Mouse (Mus musculus) stomach, postnatal 0 days (tissue): ENCODE measurements around the gene Slc6a11. TPM values are rescaled to one million over a fixed set of nuclear protein-coding genes. Genes with fewer than 3 reads are reported as not detected.

ENCODE experiments used
- ATAC-seq: fragments of 200-750 bp; cut with Nextera tagmentation; 2 replicates; pipeline ENCODE4 v1.8.0; 2017; ENCODE audit not compliant: low FRiP score, low TSS enrichment
- DNase-seq: peaks from one replicate; pipeline ENCODE4 v3.0.0-alpha.2; 2016; ENCODE audit warnings: low spot score
- H3K27ac ChIP-seq: fragments of 300-500 bp; sonication (generic); replicated peaks from 2 replicates; pipeline ENCODE4 v1.5.1; 2014; ENCODE audit warnings: mild to moderate bottlenecking, control low read depth
- H3K27me3 ChIP-seq: fragments of 300-500 bp; sonication (generic); 2 replicates; pipeline ENCODE4 v1.6.1; 2014; ENCODE audit warnings: low read length; ENCODE audit not compliant: control insufficient read depth, insufficient read depth
- H3K36me3 ChIP-seq: fragments of 300-500 bp; sonication (generic); 2 replicates; pipeline ENCODE4 v1.6.1; 2014; ENCODE audit warnings: low read length, mixed read lengths; ENCODE audit not compliant: control insufficient read depth, insufficient read depth
- H3K4me1 ChIP-seq: fragments of 300-500 bp; sonication (generic); replicated peaks from 2 replicates; pipeline ENCODE4 v1.6.1; 2014; ENCODE audit warnings: antibody characterized with exemption; ENCODE audit not compliant: control insufficient read depth, insufficient read depth
- H3K4me2 ChIP-seq: fragments of 300-500 bp; sonication (generic); replicated peaks from 2 replicates; pipeline ENCODE4 v1.6.1; 2014; ENCODE audit warnings: low read depth, mild to moderate bottlenecking, control low read depth, moderate library complexity
- H3K4me3 ChIP-seq: fragments of 300-500 bp; sonication (generic); 2 replicates; pipeline ENCODE4 v1.5.1; 2014; ENCODE audit warnings: low read depth, low read length, control low read depth
- H3K9ac ChIP-seq: fragments of 300-500 bp; sonication (generic); 2 replicates; pipeline ENCODE4 v1.6.1; 2014; ENCODE audit warnings: mild to moderate bottlenecking, low read length, control low read depth, mixed read lengths
- H3K9me3 ChIP-seq: fragments of 300-500 bp; sonication (generic); 2 replicates; pipeline ENCODE4 v1.6.1; 2016; ENCODE audit warnings: low read length; ENCODE audit not compliant: control insufficient read depth
- CTCF ChIP-seq: IDR thresholded peaks from 2 replicates; pipeline ENCODE4 v1.5.1; 2016; ENCODE audit warnings: antibody characterized with exemption, low read depth, mild to moderate bottlenecking, moderate library complexity
- EP300 ChIP-seq: optimal IDR thresholded peaks from 2 replicates; pipeline ENCODE3; 2016; ENCODE audit warnings: antibody characterized with exemption
- WGBS: fragments of 180-500 bp; shearing (Covaris S2); extraction: QIAGEN DNeasy Blood & Tissue Kit; methylation state at CpG from one replicate; pipeline ENCODE4 v1.1.7; 2014; 5-methylcytosine and 5-hydroxymethylcytosine counted together
- polyA plus RNA-seq: library from polyadenylated mRNA; unstranded; fragments of >200 nt; fragmentation: Nextera tagmentation; extraction: Ambion mirVana; gene quantifications from 2 replicates; pipeline ENCODE4 v1.2.1, GENCODE M21; 2015

Gene Slc6a11
- polyA plus RNA-seq, 1 experiment from 2014 or later: 0.35 TPM

DNA sequence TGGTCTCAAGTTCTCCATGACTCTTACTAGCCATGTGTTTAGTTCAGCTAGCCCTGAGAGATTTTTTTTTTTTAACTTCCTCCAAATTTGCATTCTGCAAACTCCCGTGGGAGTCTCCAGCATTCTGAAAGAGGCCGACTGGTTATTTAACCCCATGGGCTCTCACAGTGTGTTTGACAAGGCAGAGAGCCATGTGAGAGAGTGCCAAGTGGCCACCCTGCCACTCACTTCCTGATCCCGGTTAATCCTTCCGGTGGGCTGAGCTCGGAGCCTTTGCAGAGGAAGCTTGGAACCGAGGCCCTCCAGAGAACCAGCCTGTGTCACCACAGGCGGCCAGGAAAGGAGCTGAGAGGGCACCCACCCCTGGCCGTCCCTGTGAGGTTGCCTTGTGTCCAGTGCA is 162.5 kb downstream of the Slc6a11 start:
- Histone ChIP-seq H3K4me1 (no peaks in the 10 kb centered on the region), H3K27me3 (no peaks in the 10 kb centered on the region), H3K9ac (no peak overlapping the region), H3K4me2 (no peak overlapping the region), H3K9me3 (no peaks in the 10 kb centered on the region), H3K4me3 (no peak overlapping the region), H3K27ac (no peak overlapping the region), H3K36me3 (no peaks in the 10 kb centered on the region)
- TF ChIP-seq CTCF: no peak
- TF ChIP-seq EP300: no peak
- ATAC-seq (no peak), DNase-seq (no peak)
- WGBS: 22% methylated on average over 8 of the region's 8 CpGs

DNA sequence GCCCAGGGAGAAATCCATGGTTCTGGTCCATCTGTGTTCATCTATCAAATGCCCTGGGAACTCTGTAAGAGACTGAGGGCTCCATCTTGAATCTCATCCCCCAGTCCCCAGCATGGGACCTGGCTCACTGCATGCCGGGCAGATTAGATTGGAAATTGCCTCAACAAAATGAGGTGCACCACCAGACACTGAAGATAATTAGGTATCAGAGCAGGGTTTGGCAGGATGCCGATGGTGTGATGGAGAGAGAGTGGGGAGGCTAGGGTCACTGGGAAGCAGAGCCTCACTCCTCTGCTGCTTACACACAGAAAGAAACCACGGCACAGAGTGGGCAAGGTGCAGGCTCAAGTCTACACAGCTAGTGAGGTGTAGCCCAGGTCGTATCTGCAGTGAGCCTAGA is 164.0 kb downstream of the Slc6a11 start:
- Histone ChIP-seq H3K4me1 (no peaks in the 10 kb centered on the region), H3K9ac (no peak overlapping the region), H3K4me3 (no peak overlapping the region), H3K27ac (no peak overlapping the region), H3K4me2 (no peak overlapping the region), H3K27me3 (no peaks in the 10 kb centered on the region), H3K9me3 (no peaks in the 10 kb centered on the region), H3K36me3 (no peaks in the 10 kb centered on the region)
- DNase-seq (no peak), ATAC-seq (no peak)
- TF ChIP-seq CTCF (no peak), EP300 (no peak)
- 81% methylated on average over 4 of the region's 4 CpGs for WGBS

DNA sequence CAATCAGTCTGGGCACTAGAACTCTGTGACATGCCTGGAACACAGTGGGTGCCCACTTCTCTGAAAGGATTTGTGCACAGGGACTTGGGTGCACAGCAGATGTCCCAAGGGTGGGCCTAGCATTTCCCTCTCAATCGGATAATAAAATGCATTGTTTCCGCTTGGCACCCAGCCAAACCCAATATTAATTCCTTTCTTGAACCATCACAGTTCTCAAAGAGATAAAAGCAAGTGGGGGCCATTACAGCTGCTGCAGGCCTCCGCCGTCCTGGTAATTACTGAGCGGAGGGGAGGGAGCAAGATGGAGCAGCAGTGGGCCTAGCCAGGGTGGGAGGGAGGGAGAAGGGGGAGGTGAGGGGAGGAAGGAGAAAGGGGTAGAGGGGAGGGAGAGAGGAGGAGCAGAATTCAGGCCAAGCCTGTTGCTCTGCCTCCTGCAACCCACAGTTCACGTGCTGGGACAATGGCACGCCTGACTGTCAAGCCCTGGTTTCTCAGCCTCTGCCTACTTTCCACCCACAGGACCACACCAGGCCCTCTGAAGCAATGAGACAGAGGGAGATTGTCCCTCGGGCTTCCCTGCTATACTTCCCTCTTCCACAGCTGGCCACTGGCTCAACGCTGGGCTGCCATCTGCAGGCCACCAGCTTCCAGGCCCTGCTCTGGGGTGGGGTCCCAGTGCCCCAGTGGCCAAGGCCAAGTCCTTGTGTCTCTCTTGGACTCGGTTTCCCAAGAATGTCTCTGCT is 166.4 kb downstream of the Slc6a11 start:
- no peaks in the 10 kb centered on the region for H3K27me3 ChIP-seq
- H3K9ac ChIP-seq: no peak overlapping the region
- TF ChIP-seq CTCF: peak; percentile 3; the same call in 1 of the 2 replicates
- TF ChIP-seq EP300: no peak
- H3K4me2 ChIP-seq: no peak overlapping the region
- no peak for DNase-seq
- no peaks in the 10 kb centered on the region for H3K36me3 ChIP-seq
- H3K27ac ChIP-seq: no peak overlapping the region
- no peak for ATAC-seq
- H3K4me3 ChIP-seq: no peak overlapping the region
- no peaks in the 10 kb centered on the region for H3K4me1 ChIP-seq
- 42% methylated on average over 9 of the region's 10 CpGs for WGBS
- no peaks in the 10 kb centered on the region for H3K9me3 ChIP-seq

Other genes starting within 250 kb of the Slc6a11 start
- gene Atp2b2, start 88.6 kb upstream of the Slc6a11 start, polyA plus RNA-seq: 0.33 and 0.35 TPM in 2 replicates
- 0.07 TPM in 1 of 2 replicates, not detected in the other for gene Slc6a1, start 151.4 kb downstream of the Slc6a11 start, polyA plus RNA-seq